Mouse (Mus musculus) gastrocnemius, postnatal 36 days (tissue): ENCODE results near the gene Rpl9-ps6. TPM values are rescaled to one million over a fixed set of nuclear protein-coding genes. Genes with fewer than 3 reads are reported as not detected.

Source experiments
- DNase-seq, 2 experiments: peaks; one replicate each; pipeline ENCODE4 v3.0.0; 2022
- intact Hi-C: fragments of 180-260 bp; cut with DNase I; formaldehyde crosslinking; loops from one replicate; pipeline ENCODE4 v1.15.1; 2025
- total RNA-seq, 2 experiments: library from RNA; stranded (reverse); gene quantifications; 2 replicates each; pipeline ENCODE4 v1.2.3; 2021

Gene Rpl9-ps6
- total RNA-seq, 2 experiments from 2014 or later, result 25.7 to 26.5 TPM

GRCm38 (mm10) chr19:32416692-32417317 is 49.6 kb downstream of the Rpl9-ps6 start:
- intact Hi-C loops, result no loop called here
- DNase-seq, result no peak

Other genes starting within 250 kb of the Rpl9-ps6 start
- gene Sgms1, start 76.9 kb downstream of the Rpl9-ps6 start, total RNA-seq, result 10 to 100 TPM; 46.3 to 50.1 TPM
- 10 to 100 TPM; 12.7 to 15.2 TPM for gene Minpp1, start 19.2 kb upstream of the Rpl9-ps6 start, total RNA-seq
- gene Papss2, start 129.2 kb upstream of the Rpl9-ps6 start, total RNA-seq, result 1 to 10 TPM; 4.4 to 5.3 TPM